Mouse (Mus musculus): ENCODE data around the gene Lypd4. TPM values are rescaled to one million over a fixed set of nuclear protein-coding genes. Genes with fewer than 3 reads are reported as not detected.

Gene Lypd4
- polyA plus RNA-seq, 1 experiment from 2014 or later, result not detected

DNA sequence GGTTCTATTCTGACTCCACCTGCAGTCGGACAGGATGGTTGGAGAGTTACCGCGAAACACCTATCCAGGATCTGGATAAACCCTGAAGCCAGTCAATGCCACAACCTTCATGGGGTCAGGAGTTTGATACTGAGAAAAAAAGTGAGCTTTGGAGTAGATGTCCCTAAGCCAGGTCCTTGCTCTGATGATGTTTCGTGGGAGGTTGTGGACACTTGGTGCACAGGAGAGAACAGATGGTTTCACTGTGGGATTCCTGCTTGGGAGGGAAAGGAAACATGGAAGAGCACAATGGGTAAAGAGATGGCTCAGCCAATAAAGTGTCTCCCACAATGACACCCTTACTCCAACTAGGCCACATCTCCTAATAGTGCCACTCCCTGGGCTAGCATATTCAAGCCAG is 42.6 kb downstream of the Lypd4 start:
- Histone ChIP-seq H3K9ac (replicated peaks; ENCODE audit: low read depth, low read length) (no peak overlapping the region), H3K4me3 (ENCODE audit: low read depth, low read length) (no peak overlapping the region), H3K9me3 (ENCODE audit: control insufficient read depth, low read depth, low read length) (no peaks in the 10 kb centered on the region), H3K27me3 (ENCODE audit: control insufficient read depth, insufficient read depth, low read length) (no peaks in the 10 kb centered on the region), H3K4me2 (replicated peaks; ENCODE audit: low read depth, low read length) (no peak overlapping the region), H3K4me1 (ENCODE audit: control insufficient read depth, insufficient read depth, low read length) (no peaks in the 10 kb centered on the region), H3K36me3 (ENCODE audit: control insufficient read depth, insufficient read depth, low read length) (no peaks in the 10 kb centered on the region), H3K27ac (ENCODE audit: low read length) (no peak overlapping the region)
- 89% methylated on average over 4 of the region's 4 CpGs for WGBS
- ATAC-seq (ENCODE audit: insufficient number of reproducible peaks, insufficient read depth, low FRiP score, low read depth), result no peak

DNA sequence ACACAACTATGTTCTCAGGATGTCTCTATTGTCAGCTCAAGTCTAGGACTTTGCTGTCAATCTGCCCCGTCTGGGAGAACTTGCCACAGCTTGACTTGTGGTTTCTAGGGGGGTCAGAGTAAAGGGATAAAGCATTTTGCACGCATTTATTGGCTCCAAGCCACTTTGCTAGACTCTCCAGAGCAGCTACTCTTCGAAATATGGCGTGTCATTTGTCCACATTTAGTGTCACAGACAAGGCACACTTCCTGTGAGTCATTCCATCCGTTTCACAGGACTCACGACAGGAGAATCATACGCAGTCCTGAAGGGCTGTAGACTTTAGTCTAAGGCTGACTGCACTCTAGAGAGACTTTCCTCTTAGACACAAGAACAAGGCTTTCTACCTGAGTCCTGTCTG is 45.3 kb downstream of the Lypd4 start:
- 67% methylated on average over 7 of the region's 7 CpGs for WGBS
- no peaks in the 10 kb centered on the region for H3K36me3 ChIP-seq (ENCODE audit: control insufficient read depth, insufficient read depth, low read length)
- H3K9me3 ChIP-seq (ENCODE audit: control insufficient read depth, low read depth, low read length), result no peaks in the 10 kb centered on the region
- H3K27ac ChIP-seq (ENCODE audit: low read length), result no peak overlapping the region
- no peaks in the 10 kb centered on the region for H3K4me1 ChIP-seq (ENCODE audit: control insufficient read depth, insufficient read depth, low read length)
- H3K4me2 ChIP-seq (replicated peaks; ENCODE audit: low read depth, low read length), result no peak overlapping the region
- H3K9ac ChIP-seq (replicated peaks; ENCODE audit: low read depth, low read length), result no peak overlapping the region
- ATAC-seq (ENCODE audit: insufficient number of reproducible peaks, insufficient read depth, low FRiP score, low read depth), result no peak
- no peaks in the 10 kb centered on the region for H3K27me3 ChIP-seq (ENCODE audit: control insufficient read depth, insufficient read depth, low read length)
- H3K4me3 ChIP-seq (ENCODE audit: low read depth, low read length), result no peak overlapping the region

DNA sequence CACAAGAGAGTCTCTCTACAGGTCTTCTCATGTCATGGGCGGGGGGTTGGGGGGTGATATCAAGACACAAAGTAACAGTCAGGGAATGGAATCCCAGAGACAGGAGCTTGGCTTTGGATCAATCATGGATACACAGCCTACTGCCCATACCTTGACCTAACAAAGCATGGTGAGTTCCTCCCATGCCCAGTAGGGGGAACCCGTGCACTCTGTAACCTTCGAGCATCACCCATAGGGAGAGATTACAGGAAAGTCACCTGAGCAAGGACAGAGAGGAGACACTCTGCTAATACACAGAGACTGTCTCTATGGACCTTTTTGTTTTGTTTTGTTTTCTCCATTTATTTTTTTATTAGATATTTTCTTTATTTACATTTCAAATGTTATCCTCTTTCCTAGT is 52.2 kb downstream of the Lypd4 start:
- H3K4me1 ChIP-seq (ENCODE audit: control insufficient read depth, insufficient read depth, low read length), result no peaks in the 10 kb centered on the region
- 0% methylated on average over 3 of the region's 3 CpGs for WGBS
- H3K27me3 ChIP-seq (ENCODE audit: control insufficient read depth, insufficient read depth, low read length), result no peaks in the 10 kb centered on the region
- 0 out of 2 replicates have a peak, but pooled peaks have one; percentile 69 for ATAC-seq (ENCODE audit: insufficient number of reproducible peaks, insufficient read depth, low FRiP score, low read depth)
- no peak overlapping the region for H3K4me2 ChIP-seq (replicated peaks; ENCODE audit: low read depth, low read length)
- H3K36me3 ChIP-seq (ENCODE audit: control insufficient read depth, insufficient read depth, low read length), result no peaks in the 10 kb centered on the region
- H3K4me3 ChIP-seq (ENCODE audit: low read depth, low read length), result no peak overlapping the region
- no peak overlapping the region for H3K9ac ChIP-seq (replicated peaks; ENCODE audit: low read depth, low read length)
- no peak overlapping the region for H3K27ac ChIP-seq (ENCODE audit: low read length)
- no peaks in the 10 kb centered on the region for H3K9me3 ChIP-seq (ENCODE audit: control insufficient read depth, low read depth, low read length)

Other genes with a start within 250 kb of the Lypd4 start
- 9.8 and 13.7 TPM in 2 replicates for gene Lypd3, start 233.4 kb downstream of the Lypd4 start, polyA plus RNA-seq (2014; fragmentation: Nextera tagmentation; extraction: Ambion mirVana)
- not detected in 2 replicates for gene Tex101, start 193.3 kb downstream of the Lypd4 start, polyA plus RNA-seq (2014; fragmentation: Nextera tagmentation; extraction: Ambion mirVana)
- not detected in 2 replicates for gene BC049730, start 160.7 kb downstream of the Lypd4 start, polyA plus RNA-seq (2014; fragmentation: Nextera tagmentation; extraction: Ambion mirVana)
- not detected in 2 replicates for gene Gm4763, start 143.0 kb downstream of the Lypd4 start, polyA plus RNA-seq (2014; fragmentation: Nextera tagmentation; extraction: Ambion mirVana)
- 0.67 and 1.3 TPM in 2 replicates for gene Cd177, start 109.6 kb downstream of the Lypd4 start, polyA plus RNA-seq (2014; fragmentation: Nextera tagmentation; extraction: Ambion mirVana)
- gene Ceacam10, start 92.7 kb downstream of the Lypd4 start, polyA plus RNA-seq (2014; fragmentation: Nextera tagmentation; extraction: Ambion mirVana), result not detected in 2 replicates
- 15.6 and 16.7 TPM in 2 replicates for gene Gm9844, start 7.7 kb downstream of the Lypd4 start, polyA plus RNA-seq (2014; fragmentation: Nextera tagmentation; extraction: Ambion mirVana)
- not detected in 2 replicates for gene Dmrtc2, start 116 bp upstream of the Lypd4 start, polyA plus RNA-seq (2014; fragmentation: Nextera tagmentation; extraction: Ambion mirVana)
- 3,189 and 3,445 TPM in 2 replicates for gene Rps19, start 14.4 kb upstream of the Lypd4 start, polyA plus RNA-seq (2014; fragmentation: Nextera tagmentation; extraction: Ambion mirVana)
- 0.33 TPM in 1 of 2 replicates, not detected in the other for gene Cd79a, start 27.4 kb upstream of the Lypd4 start, polyA plus RNA-seq (2014; fragmentation: Nextera tagmentation; extraction: Ambion mirVana)
- gene Arhgef1, start 33.0 kb upstream of the Lypd4 start, polyA plus RNA-seq (2014; fragmentation: Nextera tagmentation; extraction: Ambion mirVana), result 88.8 and 89.9 TPM in 2 replicates
- gene Gm4881, start 74.6 kb upstream of the Lypd4 start, polyA plus RNA-seq (2014; fragmentation: Nextera tagmentation; extraction: Ambion mirVana), result not detected in 2 replicates
- 191 and 198 TPM in 2 replicates for gene Rabac1, start 102.8 kb upstream of the Lypd4 start, polyA plus RNA-seq (2014; fragmentation: Nextera tagmentation; extraction: Ambion mirVana)
- gene Atp1a3, start 136.0 kb upstream of the Lypd4 start, polyA plus RNA-seq (2014; fragmentation: Nextera tagmentation; extraction: Ambion mirVana), result 2.8 and 3.2 TPM in 2 replicates
- 12.3 and 13.0 TPM in 2 replicates for gene Grik5, start 202.4 kb upstream of the Lypd4 start, polyA plus RNA-seq (2014; fragmentation: Nextera tagmentation; extraction: Ambion mirVana)
- gene Zfp574, start 202.6 kb upstream of the Lypd4 start, polyA plus RNA-seq (2014; fragmentation: Nextera tagmentation; extraction: Ambion mirVana), result 25.9 and 27.9 TPM in 2 replicates